Comparison of ENCODE assay signal across 9 mouse cellular contexts in genomic region chr2:5614308-5614705, GRCm38 (mm10).
DNase-seq lines count a peak whose midpoint lies in the region; ATAC-seq lines count a peak whose summit lies in the region.
"Had no signal": no experiment of that assay in that cellular context is flagged by ENCODE, and none has a peak within 500 bp of the region (broad histone marks: within the 10 kb centered on the region; RNA-seq: fewer than 3 reads in every experiment).

No protein-coding gene starts in this region.

- no peaks in the 10 kb centered on the region for H3K36me3 ChIP-seq in heart, embryonic 11.5 days (ENCODE audit: control insufficient read depth, insufficient read depth, low read length)
- no peaks in the 10 kb centered on the region for H3K36me3 ChIP-seq in limb, embryonic 10.5 days

- DNase-seq in heart, adult 18-20 months, result no peak
- DNase-seq in lung, postnatal 10 days, result peak; percentile 35
- no peak for DNase-seq in lung, postnatal 36 days
- no peak for DNase-seq in limb, embryonic 10.5 days (ENCODE audit: low spot score)
- DNase-seq in retina, postnatal 1 day, result peak; percentile 40
- DNase-seq in spleen, postnatal 10 days (ENCODE audit: low spot score in 2 of 2), result no peak
- no peak for DNase-seq in gastrocnemius, postnatal 36 days
- DNase-seq: cerebellum, adult 11 months had no signal

- no peaks in the 10 kb centered on the region for H3K9me3 ChIP-seq in heart, embryonic 11.5 days (replicated peaks; ENCODE audit: control insufficient read depth, low read length)
- H3K9me3 ChIP-seq in limb, embryonic 10.5 days (replicated peaks), result no peaks in the 10 kb centered on the region

- no peak overlapping the region for H3K4me3 ChIP-seq in heart, embryonic 11.5 days (ENCODE audit: low read depth, low read length)
- H3K4me3 ChIP-seq in limb, embryonic 10.5 days, result no peak overlapping the region

- ATAC-seq in heart, embryonic 11.5 days (replicated peaks; ENCODE audit: insufficient number of reproducible peaks, low FRiP score, low TSS enrichment), result peak; percentile 5; the same call in 1 of the 2 replicates

- H3K27me3 ChIP-seq in heart, embryonic 11.5 days (ENCODE audit: control insufficient read depth, insufficient read depth, low read length), result no peaks in the 10 kb centered on the region
- no peaks in the 10 kb centered on the region for H3K27me3 ChIP-seq in limb, embryonic 10.5 days (ENCODE audit: low read depth, poor library complexity, severe bottlenecking)

- H3K4me2 ChIP-seq in heart, embryonic 11.5 days, result no peak overlapping the region

- peak overlapping the region; percentile 82 for H3K27ac ChIP-seq in heart, embryonic 11.5 days (ENCODE audit: low read depth, low read length)
- H3K27ac ChIP-seq in limb, embryonic 10.5 days, result peak overlapping the region; percentile 72; the same call in 1 of the 2 replicates

- WGBS in heart, embryonic 11.5 days (ENCODE audit: insufficient replicate concordance), result 52% methylated on average over 2 of the region's 2 CpGs
- WGBS in limb, embryonic 10.5 days, result 52% methylated on average over 2 of the region's 2 CpGs

- intact Hi-C loops in gastrocnemius, postnatal 36 days (cut with DNase I), result no loop called here

- H3K9ac ChIP-seq in heart, embryonic 11.5 days (ENCODE audit: low read depth, low read length), result no peak overlapping the region

- peaks cover 30% of the 10 kb centered on the region for H3K4me1 ChIP-seq in heart, embryonic 11.5 days (ENCODE audit: control insufficient read depth, insufficient read depth, low read length)
- H3K4me1 ChIP-seq in limb, embryonic 10.5 days, result peaks cover 18% of the 10 kb centered on the region

Comparison
In these comparisons a context has a peak if more than half of its experiments do, and no peak if none do; other contexts are left out.
1. DNase-seq: peak in lung, postnatal 10 days (single experiment) and retina, postnatal 1 day (single experiment); none in heart, adult 18-20 months (0 of 2), lung, postnatal 36 days (single experiment), limb, embryonic 10.5 days (single experiment), spleen, postnatal 10 days (0 of 2) and gastrocnemius, postnatal 36 days (0 of 2).